Mouse (Mus musculus) forebrain, embryonic 16.5 days (tissue): ENCODE measurements around the gene Idh3a. TPM values are rescaled to one million over a fixed set of nuclear protein-coding genes. Genes with fewer than 3 reads are reported as not detected.

ENCODE experiments used
- ATAC-seq: fragments of 200-750 bp; cut with Nextera tagmentation; 2 replicates; pipeline ENCODE4 v1.8.0; 2017; ENCODE audit warnings: mild to moderate bottlenecking, moderate library complexity
- H3K27ac ChIP-seq: fragments of 300-500 bp; sonication (generic); 2 replicates; pipeline ENCODE4 v1.5.1; 2014; ENCODE audit warnings: low read length, control low read depth
- H3K27me3 ChIP-seq: fragments of 300-500 bp; sonication (generic); replicated peaks from 2 replicates; pipeline ENCODE4 v1.6.1; 2014; ENCODE audit warnings: low read length; ENCODE audit not compliant: control insufficient read depth, insufficient read depth
- H3K36me3 ChIP-seq: fragments of 300-500 bp; sonication (generic); 2 replicates; pipeline ENCODE4 v1.6.1; 2014; ENCODE audit not compliant: control insufficient read depth, insufficient read depth
- H3K4me1 ChIP-seq: fragments of 300-500 bp; sonication (generic); replicated peaks from 2 replicates; pipeline ENCODE4 v1.6.1; 2014; ENCODE audit warnings: low read length; ENCODE audit not compliant: control insufficient read depth, insufficient read depth
- H3K4me2 ChIP-seq: fragments of 300-500 bp; sonication (generic); 2 replicates; pipeline ENCODE4 v1.6.1; 2014; ENCODE audit warnings: mild to moderate bottlenecking, low read length, control low read depth
- H3K4me3 ChIP-seq: fragments of 300-500 bp; sonication (generic); replicated peaks from 2 replicates; pipeline ENCODE4 v1.5.1; 2014; ENCODE audit warnings: mild to moderate bottlenecking, low read length, control low read depth
- H3K9ac ChIP-seq: fragments of 300-500 bp; sonication (generic); replicated peaks from 2 replicates; pipeline ENCODE4 v1.6.1; 2014; ENCODE audit warnings: low read depth, low read length, control low read depth
- H3K9me3 ChIP-seq: fragments of 300-500 bp; sonication (generic); 2 replicates; pipeline ENCODE4 v1.6.1; 2016; ENCODE audit warnings: low read length; ENCODE audit not compliant: control insufficient read depth
- WGBS: fragments of 180-500 bp; shearing (Covaris S2); extraction: QIAGEN DNeasy Blood & Tissue Kit; methylation state at CpG from one replicate; pipeline ENCODE4 v1.1.7; 2014; 5-methylcytosine and 5-hydroxymethylcytosine counted together
- polyA plus RNA-seq: library from polyadenylated mRNA; unstranded; fragments of >200 nt; fragmentation: Nextera tagmentation; extraction: Ambion mirVana; gene quantifications from 2 replicates; pipeline ENCODE4 v1.2.1, GENCODE M21; 2015

The Idh3a gene
- polyA plus RNA-seq, 1 experiment from 2014 or later = 151 TPM

- no peak for ATAC-seq
- H3K4me1 ChIP-seq = no peaks in the 10 kb centered on the region
- no peaks in the 10 kb centered on the region for H3K9me3 ChIP-seq
- H3K36me3 ChIP-seq = no peaks in the 10 kb centered on the region
- no peak overlapping the region for H3K4me2 ChIP-seq
- H3K27ac ChIP-seq = no peak overlapping the region
- H3K4me3 ChIP-seq = no peak overlapping the region
- H3K9ac ChIP-seq = no peak overlapping the region
- no peaks in the 10 kb centered on the region for H3K27me3 ChIP-seq
- WGBS = 85% methylated on average over 3 of the region's 3 CpGs
Measured at GRCm38 (mm10) chr9:54641548-54641947, 55.4 kb downstream of the Idh3a start.

DNA sequence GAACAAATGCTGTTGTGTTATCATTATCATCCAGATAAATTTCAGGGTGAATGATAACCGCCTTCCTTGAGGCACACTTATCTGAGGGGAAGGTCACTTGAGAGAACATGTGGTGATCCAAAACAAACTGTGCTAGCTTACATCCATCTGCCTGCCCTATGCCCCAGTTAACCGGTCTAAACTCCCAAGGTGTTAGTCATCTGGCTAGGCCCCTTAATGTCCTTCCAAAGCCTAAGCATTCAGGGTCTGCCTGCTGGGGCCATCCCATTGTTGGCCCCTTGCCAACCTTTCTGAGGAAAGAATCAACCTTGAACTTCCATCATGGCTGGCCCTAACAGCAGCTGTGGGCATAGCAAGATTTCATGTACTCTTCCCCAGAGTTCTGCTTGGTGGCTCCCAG, 56.0 kb downstream of the Idh3a start:
- H3K36me3 ChIP-seq = no peaks in the 10 kb centered on the region

GRCm38 (mm10) chr9:54642556-54642955, 56.4 kb downstream of the Idh3a start:
- H3K4me3 ChIP-seq = no peak overlapping the region
- no peaks in the 10 kb centered on the region for H3K4me1 ChIP-seq
- no peak overlapping the region for H3K27ac ChIP-seq
- ATAC-seq = no peak
- H3K27me3 ChIP-seq = no peaks in the 10 kb centered on the region
- no peaks in the 10 kb centered on the region for H3K9me3 ChIP-seq
- no peak overlapping the region for H3K9ac ChIP-seq
- H3K4me2 ChIP-seq = no peak overlapping the region
- 91% methylated on average over 4 of the region's 4 CpGs for WGBS
- H3K36me3 ChIP-seq = no peaks in the 10 kb centered on the region

More for the DNA sequence above, 56.0 kb downstream of the Idh3a start:
- 79% methylated on average over 2 of the region's 2 CpGs for WGBS
- no peak overlapping the region for H3K9ac ChIP-seq
- no peaks in the 10 kb centered on the region for H3K9me3 ChIP-seq
- no peak overlapping the region for H3K4me3 ChIP-seq
- no peaks in the 10 kb centered on the region for H3K27me3 ChIP-seq
- no peak overlapping the region for H3K4me2 ChIP-seq
- H3K27ac ChIP-seq = no peak overlapping the region
- ATAC-seq = no peak
- H3K4me1 ChIP-seq = no peaks in the 10 kb centered on the region

- H3K9me3 ChIP-seq = no peaks in the 10 kb centered on the region
- no peak overlapping the region for H3K9ac ChIP-seq
- H3K4me2 ChIP-seq = no peak overlapping the region
- H3K27me3 ChIP-seq = no peaks in the 10 kb centered on the region
- H3K4me3 ChIP-seq = no peak overlapping the region
- 92% methylated on average over 7 of the region's 7 CpGs for WGBS
- H3K36me3 ChIP-seq = no peaks in the 10 kb centered on the region
- H3K27ac ChIP-seq = no peak overlapping the region
- ATAC-seq = no peak
- no peaks in the 10 kb centered on the region for H3K4me1 ChIP-seq
Measured at GRCm38 (mm10) chr9:54643179-54643578, 57.0 kb downstream of the Idh3a start.

- Histone ChIP-seq H3K4me2 (no peak overlapping the region), H3K27ac (no peak overlapping the region), H3K9me3 (no peaks in the 10 kb centered on the region), H3K36me3 (no peaks in the 10 kb centered on the region), H3K4me1 (no peaks in the 10 kb centered on the region), H3K4me3 (no peak overlapping the region), H3K9ac (no peak overlapping the region), H3K27me3 (no peaks in the 10 kb centered on the region)
- ATAC-seq = no peak
- WGBS = 90% methylated on average over 6 of the region's 6 CpGs
Measured at GRCm38 (mm10) chr9:54645530-54645929, 59.4 kb downstream of the Idh3a start.

- no peaks in the 10 kb centered on the region for H3K4me1 ChIP-seq
- ATAC-seq = no peak
- H3K9me3 ChIP-seq = no peaks in the 10 kb centered on the region
- H3K27me3 ChIP-seq = no peaks in the 10 kb centered on the region
- H3K4me2 ChIP-seq = no peak overlapping the region
- H3K36me3 ChIP-seq = no peaks in the 10 kb centered on the region
- no peak overlapping the region for H3K27ac ChIP-seq
- H3K4me3 ChIP-seq = no peak overlapping the region
- 83% methylated on average over 9 of the region's 9 CpGs for WGBS
- H3K9ac ChIP-seq = no peak overlapping the region
Measured at GRCm38 (mm10) chr9:54646252-54646651, 60.1 kb downstream of the Idh3a start.

- Histone ChIP-seq H3K9me3 (no peaks in the 10 kb centered on the region), H3K27ac (no peak overlapping the region), H3K36me3 (no peaks in the 10 kb centered on the region), H3K9ac (no peak overlapping the region), H3K4me3 (no peak overlapping the region), H3K27me3 (no peaks in the 10 kb centered on the region), H3K4me1 (no peaks in the 10 kb centered on the region), H3K4me2 (no peak overlapping the region)
- WGBS = 87% methylated on average over 2 of the region's 2 CpGs
- ATAC-seq = no peak
Measured at GRCm38 (mm10) chr9:54647456-54647855, 61.3 kb downstream of the Idh3a start.

DNA sequence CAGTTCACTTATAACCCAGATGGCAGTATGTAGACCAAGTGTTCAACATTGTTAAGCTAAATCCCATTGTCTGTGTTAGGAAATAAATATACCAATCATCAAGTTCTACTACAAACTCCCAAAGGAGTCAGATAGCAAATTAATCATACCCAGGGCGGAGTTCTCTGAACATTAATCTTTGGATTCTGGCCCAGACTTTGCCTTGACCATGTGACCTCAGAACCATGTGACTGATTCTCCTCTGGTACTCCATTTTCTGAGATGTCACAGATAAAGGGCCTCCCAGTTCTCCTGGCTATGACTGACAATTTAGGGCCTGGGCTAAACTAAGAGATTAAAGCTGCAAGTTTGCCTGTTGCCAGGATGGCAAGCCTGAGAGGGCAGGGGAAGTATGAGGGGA, 63.2 kb downstream of the Idh3a start:
- Histone ChIP-seq H3K36me3 (no peaks in the 10 kb centered on the region), H3K27me3 (no peaks in the 10 kb centered on the region), H3K4me2 (no peak overlapping the region), H3K27ac (no peak overlapping the region), H3K9ac (no peak overlapping the region), H3K4me3 (no peak overlapping the region), H3K4me1 (no peaks in the 10 kb centered on the region), H3K9me3 (no peaks in the 10 kb centered on the region)
- no peak for ATAC-seq
- WGBS = 80% methylated on average over 1 of the region's 1 CpGs

- Histone ChIP-seq H3K27me3 (no peaks in the 10 kb centered on the region), H3K9me3 (no peaks in the 10 kb centered on the region), H3K9ac (no peak overlapping the region), H3K36me3 (no peaks in the 10 kb centered on the region), H3K4me1 (no peaks in the 10 kb centered on the region), H3K4me3 (no peak overlapping the region), H3K4me2 (no peak overlapping the region), H3K27ac (no peak overlapping the region)
- 86% methylated on average over 2 of the region's 2 CpGs for WGBS
- no peak for ATAC-seq
Measured at GRCm38 (mm10) chr9:54652778-54653177, 66.6 kb downstream of the Idh3a start.
